Mouse (Mus musculus): ENCODE measurements at regions not wholly inside any gene's neighbourhood (a gene's known extent, or its start where the extent isn't known, plus 50 kb on each side); places are given as distances from the start of the nearest gene placed in this dataset.
A peak's percentile ranks its signal among the peaks of the same experiment; 100 is the strongest.

DNA sequence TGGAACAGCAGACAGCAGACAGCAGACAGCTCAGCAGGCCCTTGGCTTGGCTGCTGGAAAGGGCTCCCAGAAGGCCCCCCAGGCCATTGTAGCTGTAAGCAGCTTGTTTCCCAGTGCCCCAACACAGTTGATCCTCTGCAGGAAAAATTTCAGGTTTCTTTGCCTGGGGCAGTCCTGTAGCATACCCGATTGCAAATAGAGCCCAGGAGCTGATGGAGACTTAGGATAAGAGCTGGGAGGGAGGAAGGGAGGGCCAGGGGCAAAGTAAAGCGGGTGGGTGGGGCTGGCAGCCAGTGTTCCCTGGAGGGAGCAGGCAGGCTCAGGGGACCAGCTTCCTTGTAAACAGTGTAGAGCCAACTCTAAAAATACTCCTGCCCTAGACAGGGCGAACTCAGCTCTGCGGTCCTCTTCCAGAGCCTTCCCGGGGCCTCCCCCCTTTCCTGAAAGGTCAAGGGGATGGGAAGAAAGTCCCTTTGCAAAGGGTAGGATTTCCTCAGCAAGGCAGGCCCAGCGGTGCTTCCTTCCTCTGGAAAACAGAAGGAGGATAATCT is 101.8 kb upstream of the Jun start:
- no peak for DNase-seq (ENCODE audit: low spot score)

DNA sequence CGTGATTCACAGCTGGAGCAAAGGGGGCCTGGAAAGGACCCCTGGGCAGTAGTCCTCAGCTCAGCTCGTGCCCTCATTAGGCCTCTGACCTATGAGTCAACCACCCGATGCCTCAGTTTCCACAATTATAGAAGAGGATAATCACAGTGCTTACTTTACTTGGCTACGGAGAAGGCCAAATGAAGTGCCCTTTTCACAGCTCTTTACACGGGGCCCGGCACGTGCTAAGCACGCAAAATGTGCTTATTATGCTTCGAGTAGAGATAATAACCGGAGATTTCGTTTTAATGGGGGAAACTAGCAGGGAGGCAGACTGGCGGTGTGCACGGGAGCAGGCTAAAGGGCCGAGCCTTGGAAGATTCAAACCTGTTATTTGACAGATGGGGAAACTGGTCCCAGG is 102.4 kb upstream of the Jun start:
- no peak for DNase-seq (ENCODE audit: low spot score)

DNA sequence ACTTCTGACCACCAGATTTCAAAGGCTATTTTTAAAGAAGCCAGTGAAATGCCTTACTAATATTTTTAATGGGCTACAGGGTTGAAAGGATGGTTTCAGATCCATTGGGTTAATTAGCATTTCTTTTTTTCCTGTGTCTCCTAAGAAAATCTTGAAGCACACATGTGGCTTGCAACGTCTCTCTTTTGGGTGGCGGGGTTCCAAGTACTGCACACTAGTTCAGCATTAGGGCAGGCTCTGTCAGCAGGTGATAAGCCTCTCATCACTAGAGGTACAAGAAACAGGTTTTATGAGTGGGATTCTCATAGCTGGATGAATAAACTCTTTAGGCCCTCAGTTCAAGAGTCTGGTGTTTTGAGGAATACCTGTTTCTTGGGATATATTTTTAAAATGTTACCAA is 103.2 kb upstream of the Jun start:
- no peak for DNase-seq (ENCODE audit: low spot score)

DNA sequence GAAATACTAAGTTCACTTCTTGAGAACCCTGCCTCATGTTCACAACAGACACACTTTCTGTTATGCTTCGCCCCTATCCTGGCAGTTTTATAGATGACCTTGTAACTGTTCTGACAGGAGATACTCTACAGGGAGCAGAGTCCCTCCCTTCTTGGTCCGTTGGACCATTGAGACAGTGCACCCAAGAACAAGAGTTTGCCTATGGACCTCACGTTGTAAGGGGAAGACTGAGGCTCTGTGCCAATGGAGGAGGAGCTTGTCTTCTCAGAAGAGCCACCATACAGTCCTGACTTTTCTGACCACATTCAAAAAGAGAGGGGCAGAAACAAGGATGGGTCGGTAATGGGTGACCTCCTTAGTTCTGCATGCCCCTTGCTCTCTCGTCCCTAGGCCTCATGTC is 103.8 kb upstream of the Jun start:
- DNase-seq (ENCODE audit: low spot score), result no peak

DNA sequence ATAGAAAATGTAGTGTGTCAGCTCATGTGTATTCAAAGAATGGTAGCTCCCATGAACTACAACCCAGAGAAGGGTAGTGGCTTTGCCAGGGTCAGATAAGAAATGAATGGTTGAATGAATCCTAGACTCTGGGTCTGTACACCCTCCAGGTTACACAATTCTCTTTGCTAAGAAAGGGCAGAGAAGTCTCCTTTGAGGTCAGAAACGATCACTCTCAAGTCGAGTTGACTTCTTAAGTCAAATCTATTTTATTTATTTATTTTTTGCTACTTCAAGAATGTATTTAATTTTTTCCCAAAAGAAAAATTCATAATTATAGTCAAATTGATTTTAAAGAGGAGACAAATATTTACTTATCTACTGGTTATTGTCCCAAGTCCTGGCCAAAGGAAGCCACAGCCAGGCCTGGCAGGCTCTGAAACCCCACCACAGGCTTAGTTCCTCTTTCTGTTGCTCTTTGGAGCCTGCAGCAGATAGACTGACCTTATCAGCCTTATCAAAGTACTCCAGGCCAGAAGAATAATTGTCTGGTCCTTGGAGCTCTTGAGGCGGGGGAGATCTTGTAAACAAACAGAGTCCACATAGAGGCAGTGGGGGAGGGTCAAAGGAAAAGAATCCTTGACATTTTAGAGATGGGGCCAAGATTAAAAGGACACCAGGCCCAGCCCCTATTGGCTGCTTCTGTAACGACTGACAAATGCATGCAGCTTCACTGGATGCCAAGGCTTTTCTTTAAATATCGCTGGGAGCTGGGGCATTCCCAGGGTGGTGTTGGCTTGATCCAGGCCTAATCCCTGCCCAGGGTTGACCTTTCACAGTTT is 104.6 kb upstream of the Jun start:
- DNase-seq (ENCODE audit: low spot score), result no peak

DNA sequence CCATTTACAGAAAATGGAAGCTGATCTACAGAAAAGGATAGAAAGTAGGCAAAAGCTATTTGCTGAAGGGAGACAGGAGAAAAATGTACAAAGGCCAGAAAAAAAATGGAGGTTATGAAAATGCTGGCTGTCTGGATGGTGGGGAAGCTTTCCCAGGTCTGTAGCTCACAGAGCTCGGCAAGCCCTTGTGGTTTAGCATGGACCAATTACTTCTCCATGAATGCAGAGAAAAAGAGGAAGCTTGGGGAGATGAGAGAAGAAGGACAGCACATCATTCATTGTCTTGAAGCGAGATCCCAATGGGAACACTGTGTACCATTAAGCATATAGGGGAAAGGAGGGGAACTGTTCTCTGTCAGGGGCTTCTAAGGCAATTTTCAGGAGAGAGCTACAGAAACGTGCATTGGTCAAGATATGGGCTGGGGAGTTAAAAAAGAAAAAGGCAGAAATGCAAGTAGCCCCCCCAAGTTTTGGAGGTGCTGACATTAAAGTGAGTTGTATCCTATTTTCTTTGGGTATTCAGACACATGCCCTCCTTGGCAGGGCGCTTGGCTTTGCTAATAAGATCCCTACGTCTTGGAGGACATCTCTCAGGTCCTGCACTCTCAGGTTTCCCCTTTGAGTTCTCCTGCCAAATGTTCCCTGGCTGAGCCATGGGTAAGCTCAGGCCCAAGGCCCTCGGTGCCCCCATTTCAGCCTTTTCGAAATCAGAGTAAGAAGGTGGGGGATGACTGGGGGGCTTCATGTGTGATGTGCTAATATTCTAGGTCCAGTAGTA is 105.8 kb upstream of the Jun start:
- no peak for DNase-seq (ENCODE audit: low spot score)

DNA sequence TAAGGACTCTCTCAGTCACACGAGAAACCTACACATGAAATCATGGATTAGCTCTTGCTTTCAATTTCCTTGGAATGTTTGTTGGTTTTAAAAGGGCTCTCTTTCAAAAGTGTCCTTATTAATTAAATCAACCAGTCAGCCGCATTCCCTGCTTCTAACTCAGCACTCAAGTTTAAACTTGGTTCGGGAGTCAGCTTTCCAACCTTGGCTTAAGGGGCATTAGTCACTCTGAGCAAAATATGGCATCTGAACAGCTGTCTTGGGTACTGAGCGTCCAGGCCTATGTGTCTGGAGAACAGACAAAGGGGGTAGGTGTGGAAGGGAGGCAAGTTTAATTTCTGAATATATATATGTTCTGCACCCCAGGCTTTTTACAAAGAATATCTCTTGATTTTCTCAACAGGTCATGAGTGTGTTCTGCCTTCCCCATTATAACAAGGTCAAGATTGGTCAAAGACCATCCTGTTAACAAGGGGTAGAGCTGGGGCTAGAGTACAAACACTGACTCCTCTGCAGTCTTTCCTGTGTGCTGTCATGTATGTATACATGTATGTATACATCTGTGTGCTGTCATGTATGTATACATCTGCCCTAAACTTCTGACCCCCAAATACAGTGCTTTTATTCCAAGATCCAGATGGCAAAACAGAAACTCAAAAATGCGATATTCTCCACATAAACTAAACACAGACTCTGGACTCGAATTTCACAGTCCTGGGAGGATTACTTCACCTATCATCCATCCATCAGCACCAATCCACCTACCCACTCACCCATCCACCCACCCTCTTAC is 106.8 kb upstream of the Jun start:
- no peak for DNase-seq (ENCODE audit: low spot score)

DNA sequence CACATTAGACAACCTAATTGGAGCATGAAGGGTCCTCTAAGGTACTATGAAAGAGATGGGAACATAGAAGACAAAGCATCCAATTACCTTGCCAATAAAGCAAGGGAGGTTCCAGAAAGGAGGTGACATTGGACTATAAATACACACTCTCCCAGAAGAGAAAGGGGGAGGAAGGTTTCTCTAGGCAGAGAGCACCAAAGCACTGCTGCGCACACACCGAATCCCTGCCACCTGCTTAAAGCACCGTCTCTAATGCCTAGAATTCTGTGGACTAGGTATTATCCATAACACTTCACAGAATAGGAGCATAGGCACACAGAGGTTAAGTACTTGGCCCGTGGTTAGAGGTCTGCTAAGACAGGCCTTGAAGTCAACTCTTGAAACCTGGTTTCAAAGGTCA is 107.8 kb upstream of the Jun start:
- no peak for DNase-seq (ENCODE audit: low spot score)

DNA sequence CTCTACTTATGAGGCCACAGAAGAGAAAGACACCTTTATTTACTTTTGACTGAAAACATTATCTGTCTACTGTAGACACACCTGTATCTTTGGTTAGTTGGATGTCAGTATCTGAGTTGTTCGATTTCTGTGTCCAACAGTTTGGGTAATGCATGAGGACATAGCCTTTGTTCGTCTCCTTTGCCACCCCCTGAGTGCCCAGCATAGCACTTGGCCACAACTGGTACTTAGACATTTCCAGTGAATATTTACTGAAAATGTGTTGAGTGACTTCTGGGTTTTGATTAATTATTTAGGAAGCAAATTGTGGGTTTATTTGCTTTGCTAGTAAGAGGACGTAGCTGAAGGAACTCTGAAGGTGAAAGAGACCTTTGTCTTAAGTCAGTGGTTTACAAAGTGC is 108.4 kb upstream of the Jun start:
- DNase-seq (ENCODE audit: low spot score), result no peak

DNA sequence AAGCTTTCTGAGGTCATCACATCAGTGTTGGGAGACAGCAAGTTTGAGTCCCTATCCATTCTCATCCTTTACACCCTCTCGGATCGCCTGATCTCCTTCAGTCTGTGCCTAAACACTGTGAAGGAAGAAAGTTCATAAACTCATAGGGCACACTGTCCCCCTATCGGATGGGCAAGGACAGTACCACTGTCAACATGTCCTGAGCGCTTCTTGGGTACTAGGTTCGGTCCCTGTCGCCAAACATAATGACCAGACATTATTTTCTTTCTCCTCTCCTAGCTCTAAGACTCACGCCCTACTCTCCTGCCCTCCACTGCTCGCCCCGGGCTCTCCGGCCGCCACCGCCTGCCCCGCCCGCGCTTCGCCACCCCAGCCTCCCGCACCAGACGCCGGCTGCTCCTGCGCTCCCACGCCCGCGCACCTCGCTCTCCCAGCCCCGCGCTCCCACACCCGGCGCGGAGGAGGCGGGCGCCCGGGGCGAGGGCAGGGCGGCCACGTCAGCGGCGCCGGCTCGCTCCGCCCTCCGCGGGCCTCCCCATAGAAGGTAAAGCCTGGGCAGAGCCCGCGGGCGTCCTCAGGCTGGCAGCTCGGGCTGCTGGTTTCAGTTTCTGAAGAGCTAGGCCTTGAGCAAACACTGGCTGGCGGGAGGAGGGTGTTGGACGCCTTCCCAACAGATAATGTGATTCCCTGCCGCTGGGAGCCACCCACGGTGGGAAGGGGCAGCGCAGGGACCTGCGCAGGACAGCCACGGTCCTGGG is 109.1 kb upstream of the Jun start:
- peak; percentile 89 for DNase-seq (ENCODE audit: low spot score)

DNA sequence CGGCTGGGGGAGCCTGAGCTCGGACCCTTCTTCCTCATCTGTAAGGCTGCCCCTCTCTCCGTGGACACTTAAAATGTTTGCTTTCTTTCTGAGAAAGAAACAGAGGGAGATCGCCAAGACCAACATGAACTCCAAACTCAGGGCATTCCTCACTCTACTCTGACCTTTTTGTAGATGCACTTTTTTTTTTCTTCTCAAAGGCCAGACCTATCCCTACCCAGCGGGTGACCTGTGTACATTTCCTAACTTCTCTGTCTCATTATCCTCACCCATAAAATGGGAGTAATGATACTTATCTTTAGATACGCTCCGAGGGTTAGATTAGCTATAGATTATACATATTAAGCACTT is 109.6 kb upstream of the Jun start:
- no peak for DNase-seq (ENCODE audit: low spot score)

DNA sequence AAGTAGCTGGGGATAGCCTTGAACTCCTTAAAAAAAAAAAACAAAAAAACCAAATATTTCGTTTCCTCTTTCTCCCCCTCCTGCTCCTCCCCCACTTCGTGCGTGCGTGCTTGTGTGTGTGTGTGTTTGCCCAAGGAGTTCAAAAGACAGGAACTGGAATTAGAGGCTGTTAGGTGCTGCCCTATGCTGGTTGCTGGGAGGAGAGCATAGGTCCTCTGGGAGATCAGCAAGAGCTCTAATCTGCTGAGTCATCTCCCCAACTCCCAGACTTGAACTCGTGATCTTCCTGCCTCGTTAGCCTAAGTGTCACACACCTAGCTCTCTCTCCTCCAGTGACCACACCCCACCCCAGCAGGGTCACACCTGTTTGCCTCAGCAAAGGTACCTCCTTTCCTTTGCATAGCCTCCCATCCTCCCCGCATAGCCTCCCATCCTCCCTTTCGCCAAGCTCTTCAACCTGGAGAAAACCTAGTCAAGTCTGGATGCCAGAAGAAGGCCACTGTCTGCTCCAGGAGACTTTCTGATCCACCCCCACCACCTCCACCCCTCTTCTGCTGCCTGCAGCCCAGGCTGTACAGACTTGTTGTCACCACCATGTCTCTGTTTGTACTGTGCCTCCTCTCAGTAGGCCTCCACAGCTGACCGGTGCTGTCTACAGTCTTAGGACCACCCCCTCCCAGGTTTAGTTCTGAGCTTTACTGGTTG is 110.5 kb upstream of the Jun start:
- no peak for DNase-seq (ENCODE audit: low spot score)

DNA sequence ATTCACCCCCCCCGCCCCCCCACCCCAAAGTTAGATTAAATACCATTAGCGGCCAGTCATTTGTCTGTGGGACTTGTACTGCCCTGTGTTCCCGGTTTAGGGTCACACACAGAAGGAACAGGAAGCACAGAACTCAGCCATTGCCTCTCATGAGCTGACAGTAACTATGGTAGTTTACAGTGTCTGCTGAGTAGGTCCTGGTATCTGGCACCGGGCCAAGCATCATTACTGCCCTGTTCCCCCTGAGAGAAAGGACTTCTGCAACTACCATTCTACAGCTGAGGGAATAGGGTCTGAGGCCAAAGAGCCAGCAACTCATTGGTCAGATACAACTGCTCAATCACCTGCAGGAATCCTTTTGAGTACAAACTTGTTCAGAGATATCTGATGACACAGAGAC is 111.4 kb upstream of the Jun start:
- no peak for DNase-seq (ENCODE audit: low spot score)

DNA sequence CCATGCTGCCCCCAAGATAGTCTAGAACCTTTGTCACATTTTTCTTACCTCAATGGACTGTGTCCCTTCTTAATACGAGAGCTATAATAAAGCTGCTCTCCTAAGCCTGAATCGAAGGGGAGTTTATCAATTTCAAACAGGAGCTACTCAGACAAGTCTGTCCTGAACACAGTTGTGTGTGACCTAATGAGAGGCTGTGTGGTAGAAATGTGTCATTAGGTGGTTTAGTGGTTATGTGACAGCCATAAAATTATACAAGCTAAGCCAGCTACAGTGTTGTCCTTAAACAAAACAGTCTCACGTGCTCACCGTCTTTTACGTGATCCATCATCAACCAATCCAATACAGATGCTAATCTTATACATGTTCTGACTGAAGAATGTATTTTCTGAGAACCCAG is 114.5 kb upstream of the Jun start:
- DNase-seq (ENCODE audit: low spot score), result no peak

DNA sequence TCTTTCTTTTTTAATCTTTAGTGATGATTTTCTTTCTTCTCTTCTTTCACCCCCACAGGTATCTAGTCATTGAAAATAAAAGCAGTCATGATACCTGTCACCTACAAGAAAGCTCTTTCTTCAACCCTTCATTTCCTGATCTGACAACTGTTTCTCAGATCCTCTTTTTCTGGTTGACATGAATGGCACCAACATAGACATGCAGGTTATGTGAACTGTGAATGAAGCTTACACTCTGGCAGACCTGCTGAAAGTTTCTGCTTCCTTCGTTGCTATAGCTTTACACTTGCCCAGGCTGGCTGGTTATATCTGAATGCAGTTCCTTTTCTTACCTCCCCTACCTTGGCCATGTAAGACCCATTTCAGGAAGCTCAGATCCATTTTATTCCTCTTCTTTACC is 115.2 kb upstream of the Jun start:
- no peak for DNase-seq (ENCODE audit: low spot score)

DNA sequence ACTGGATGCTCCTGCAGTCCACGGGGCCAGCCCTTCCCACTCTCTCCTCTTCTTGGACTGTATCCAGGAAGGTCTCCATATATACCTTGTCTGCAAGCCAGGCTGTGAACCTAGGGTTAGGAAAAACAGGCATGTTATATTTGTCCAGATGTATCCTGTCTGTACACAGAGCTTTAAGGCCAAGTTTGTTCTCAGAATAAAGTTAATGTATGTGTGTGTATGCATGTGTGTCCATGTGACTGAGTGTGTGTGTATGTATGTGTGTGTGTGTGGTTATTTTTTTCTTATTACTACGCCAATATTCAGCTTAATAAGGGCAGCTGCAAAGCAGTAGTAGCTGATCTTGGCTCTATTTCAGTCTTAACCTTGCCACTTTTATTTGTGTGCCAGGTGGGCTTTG is 117.7 kb upstream of the Jun start:
- no peak for DNase-seq (ENCODE audit: low spot score)

DNA sequence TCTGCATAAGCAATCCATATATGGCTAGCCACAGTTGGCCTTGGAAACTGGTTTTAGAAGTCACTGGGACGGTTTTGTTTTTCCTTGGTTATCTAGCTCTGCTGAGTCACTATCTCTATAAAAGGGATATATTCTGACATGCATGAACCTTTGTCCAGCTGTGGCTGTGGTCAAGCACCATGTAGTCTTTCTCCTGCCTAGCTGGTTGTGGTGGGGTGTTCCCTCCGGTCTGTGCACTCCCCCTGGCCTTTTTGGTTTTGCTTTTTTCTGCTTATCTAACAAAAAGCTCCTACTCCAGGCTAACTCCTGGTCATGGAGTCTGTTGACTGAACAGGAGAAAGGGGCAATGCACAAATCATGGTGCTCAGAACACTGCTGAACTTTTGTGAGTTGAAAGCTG is 125.7 kb upstream of the Jun start:
- no peak for DNase-seq (ENCODE audit: low spot score)

DNA sequence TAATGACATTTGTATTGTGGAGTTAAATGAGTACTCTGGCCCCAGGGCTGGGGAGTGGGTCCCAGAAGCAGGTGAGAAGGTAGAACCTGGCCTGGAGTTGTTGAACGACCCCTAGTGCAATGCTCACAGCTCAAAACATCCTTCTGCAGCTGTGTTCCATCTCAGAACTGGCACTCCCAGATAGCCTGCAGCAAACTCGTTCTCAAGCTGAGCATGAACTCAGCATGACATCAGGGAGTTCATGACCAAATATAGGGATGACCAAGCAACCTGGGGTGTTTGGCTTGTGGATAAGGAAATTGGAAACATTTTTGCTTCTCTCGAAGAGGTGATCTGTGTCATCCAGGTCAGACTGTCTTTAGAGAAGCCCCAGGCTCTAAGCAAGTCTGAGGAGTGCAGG is 126.4 kb upstream of the Jun start:
- no peak for DNase-seq (ENCODE audit: low spot score)

DNA sequence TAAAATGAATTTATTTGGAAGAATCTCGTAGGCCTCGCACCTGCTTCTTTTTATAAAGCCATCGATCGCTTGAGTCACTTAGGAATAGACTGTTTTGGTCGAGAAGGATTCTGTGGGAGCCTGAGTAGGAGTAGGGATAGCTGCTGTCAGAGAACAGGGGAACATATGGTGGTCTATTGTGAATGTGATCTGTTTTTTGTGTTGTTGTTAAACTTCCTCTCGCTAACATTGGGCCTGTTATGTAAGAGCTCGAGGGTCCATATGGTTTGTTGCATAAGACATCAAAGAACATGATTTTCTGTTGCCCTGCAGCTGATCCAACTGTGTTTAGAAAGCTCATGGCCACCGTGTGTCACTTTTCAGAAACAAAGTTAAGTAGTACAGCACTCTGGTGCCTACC is 126.9 kb upstream of the Jun start:
- DNase-seq (ENCODE audit: low spot score), result no peak

DNA sequence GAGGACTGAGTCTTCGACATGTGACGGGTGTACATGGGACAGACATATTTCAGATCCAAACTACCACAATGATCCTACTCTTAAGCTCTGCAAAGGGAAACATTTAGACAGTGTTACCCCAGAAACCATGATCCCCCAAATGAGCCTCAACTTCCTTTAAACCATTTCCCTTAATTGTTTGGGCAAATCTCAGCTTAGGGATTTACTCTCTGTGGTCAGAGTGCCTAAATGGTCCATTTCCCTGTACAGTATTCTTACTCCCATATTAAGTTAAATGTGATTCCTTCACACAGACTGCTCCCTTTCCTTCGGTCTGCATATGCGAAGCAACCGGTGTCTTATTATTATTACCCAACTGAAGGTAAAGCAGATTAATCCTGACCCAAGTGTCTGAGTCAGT is 128.4 kb upstream of the Jun start:
- DNase-seq (ENCODE audit: low spot score), result no peak

DNA sequence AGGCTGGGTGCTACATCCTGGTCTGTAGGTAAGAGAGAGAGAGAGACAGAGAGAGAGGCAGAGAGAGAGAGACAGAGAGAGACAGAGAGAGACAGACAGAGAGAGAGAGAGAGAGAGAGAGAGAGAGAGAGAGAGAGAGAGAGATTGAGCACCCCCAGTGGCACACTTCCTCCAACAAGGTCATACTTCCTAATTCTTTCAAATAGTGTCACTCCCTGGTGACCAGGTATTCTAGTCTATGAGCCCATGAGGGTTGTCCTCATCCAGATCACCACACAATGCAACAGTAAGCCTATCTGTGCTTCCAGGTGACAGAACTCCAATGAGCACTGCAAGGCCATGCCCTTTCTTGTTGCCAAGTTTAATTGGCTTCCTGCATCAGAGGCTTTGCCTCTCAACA is 129.0 kb upstream of the Jun start:
- no peak for DNase-seq (ENCODE audit: low spot score)

Data from thymus, postnatal 0 days (tissue).